Mouse (Mus musculus): ENCODE data around the gene 1700001C02Rik. TPM values are rescaled to one million over a fixed set of nuclear protein-coding genes. Genes with fewer than 3 reads are reported as not detected.
A peak's percentile ranks its signal among the peaks of the same experiment; 100 is the strongest.

Gene 1700001C02Rik
- total RNA-seq (2021): not detected

- peak; percentile 40 to 44 for DNase-seq
- intact Hi-C loops (cut with DNase I): no loop called here
Measured at GRCm38 (mm10) chr5:30465861-30466260, at the start of gene 1700001C02Rik. 1700001C02Rik (plus strand) TSS chr5:30466047.

- intact Hi-C loops (cut with DNase I): no loop called here
Measured at GRCm38 (mm10) chr5:30416665-30417064, 49.2 kb upstream of the 1700001C02Rik start.

GRCm38 (mm10) chr5:30423121-30423520 lies 42.7 kb upstream of the 1700001C02Rik start:
- DNase-seq: no peak
- intact Hi-C loops (cut with DNase I): loop anchor here (1.0 to 2.0 kb wide), 2 partner anchors 59 to 216 kb away; no protein-coding TSS in a partner anchor

More at GRCm38 (mm10) chr5:30416665-30417064, 49.2 kb upstream of the 1700001C02Rik start:
- DNase-seq: no peak

GRCm38 (mm10) chr5:30423572-30424244 lies 42.1 kb upstream of the 1700001C02Rik start:
- intact Hi-C loops (cut with DNase I): loop anchor here (1.0 to 2.0 kb wide), 2 partner anchors 59 to 215 kb away; no protein-coding TSS in a partner anchor
- peak; percentile 61 to 76 for DNase-seq

- intact Hi-C loops (cut with DNase I): no loop called here
- DNase-seq: no peak
Measured at GRCm38 (mm10) chr5:30427406-30427805, 38.4 kb upstream of the 1700001C02Rik start.

- no peak for DNase-seq
- intact Hi-C loops (cut with DNase I): no loop called here
Measured at GRCm38 (mm10) chr5:30438931-30439330, 26.9 kb upstream of the 1700001C02Rik start.

GRCm38 (mm10) chr5:30440308-30440906 lies 25.4 kb upstream of the 1700001C02Rik start:
- no peak for DNase-seq
- intact Hi-C loops (cut with DNase I): no loop called here

- intact Hi-C loops (cut with DNase I): no loop called here
- DNase-seq: peak in 1 of 2 experiments; percentile 29
Measured at GRCm38 (mm10) chr5:30442196-30442595, 23.7 kb upstream of the 1700001C02Rik start.

GRCm38 (mm10) chr5:30444327-30444895 lies 21.4 kb upstream of the 1700001C02Rik start:
- intact Hi-C loops (cut with DNase I): no loop called here
- no peak for DNase-seq

GRCm38 (mm10) chr5:30456056-30456455 lies 9.8 kb upstream of the 1700001C02Rik start:
- intact Hi-C loops (cut with DNase I): no loop called here
- no peak for DNase-seq

- DNase-seq: no peak
- intact Hi-C loops (cut with DNase I): no loop called here
Measured at GRCm38 (mm10) chr5:30460155-30460554, 5.7 kb upstream of the 1700001C02Rik start.

GRCm38 (mm10) chr5:30461821-30462220 lies 4.0 kb upstream of the 1700001C02Rik start, which contains the start of gene Otof:
Otof (minus strand) TSS chr5:30461932.
- intact Hi-C loops (cut with DNase I): no loop called here

GRCm38 (mm10) chr5:30466315-30466714 lies 468 bp downstream of the 1700001C02Rik start:
- DNase-seq: no peak
- intact Hi-C loops (cut with DNase I): no loop called here

More at GRCm38 (mm10) chr5:30461821-30462220, 4.0 kb upstream of the 1700001C02Rik start, which contains the start of gene Otof:
- DNase-seq: peak; percentile 43 to 53

- intact Hi-C loops (cut with DNase I): no loop called here
- no peak for DNase-seq
Measured at GRCm38 (mm10) chr5:30470454-30470853, 4.6 kb downstream of the 1700001C02Rik start.

- intact Hi-C loops (cut with DNase I): no loop called here
- no peak for DNase-seq
Measured at GRCm38 (mm10) chr5:30472148-30472547, 6.3 kb downstream of the 1700001C02Rik start.

- intact Hi-C loops (cut with DNase I): no loop called here
- DNase-seq: peak in 1 of 2 experiments; percentile 54
Measured at GRCm38 (mm10) chr5:30476534-30476933, 10.7 kb downstream of the 1700001C02Rik start.

GRCm38 (mm10) chr5:30482319-30482718 lies 16.5 kb downstream of the 1700001C02Rik start:
- intact Hi-C loops (cut with DNase I): loop anchor here (1.0 to 5.0 kb wide), 2 partner anchors 59 to 270 kb away; no protein-coding TSS in a partner anchor
- peak; percentile 82 to 90 for DNase-seq

- DNase-seq: peak in 1 of 2 experiments; percentile 31
Measured at GRCm38 (mm10) chr5:30483533-30483932, 17.7 kb downstream of the 1700001C02Rik start.

GRCm38 (mm10) chr5:30484591-30484990 lies 18.7 kb downstream of the 1700001C02Rik start:
- intact Hi-C loops (cut with DNase I): loop anchor here (5.0 kb wide), 1 partner anchor 272 kb away; no protein-coding TSS in a partner anchor

More at GRCm38 (mm10) chr5:30483533-30483932, 17.7 kb downstream of the 1700001C02Rik start:
- intact Hi-C loops (cut with DNase I): loop anchor here (5.0 kb wide), 1 partner anchor 271 kb away; no protein-coding TSS in a partner anchor

GRCm38 (mm10) chr5:30485136-30485535 lies 19.3 kb downstream of the 1700001C02Rik start:
- DNase-seq: no peak
- intact Hi-C loops (cut with DNase I): no loop called here

More at GRCm38 (mm10) chr5:30484591-30484990, 18.7 kb downstream of the 1700001C02Rik start:
- DNase-seq: no peak

- no peak for DNase-seq
Measured at GRCm38 (mm10) chr5:30490215-30490614, 24.4 kb downstream of the 1700001C02Rik start.

More at GRCm38 (mm10) chr5:30490215-30490614, 24.4 kb downstream of the 1700001C02Rik start:
- intact Hi-C loops (cut with DNase I): no loop called here

Data from heart, postnatal 10 days (tissue).